ENCODE assay signal across 8 mouse cellular contexts in the genomic region with DNA sequence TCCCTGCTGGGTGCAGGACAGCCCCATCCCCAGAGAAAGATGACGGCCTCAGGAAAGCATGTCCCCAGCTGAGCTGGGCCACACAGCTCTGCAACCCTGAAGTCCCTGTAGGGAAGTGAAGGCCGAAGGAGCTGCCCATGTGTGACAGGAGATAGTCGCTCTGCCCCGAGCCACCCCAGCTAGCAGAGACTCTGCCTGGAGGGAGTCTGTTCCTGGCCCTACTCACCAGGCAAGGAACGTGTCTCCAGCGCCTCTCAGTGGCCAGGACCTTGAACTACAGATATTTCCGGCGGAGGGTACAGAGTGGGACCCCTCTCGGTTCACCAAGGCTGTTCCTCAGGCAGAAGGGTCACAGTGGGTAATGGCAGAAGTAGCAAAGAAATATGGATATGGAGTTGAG. TPM values are rescaled to one million over a fixed set of nuclear protein-coding genes. Genes with fewer than 3 reads are reported as not detected.
DNase-seq lines count a peak whose midpoint lies in the region; ATAC-seq and TF ChIP-seq lines count a peak whose summit lies in the region.

No protein-coding gene starts in this region.

- no peaks in the 10 kb centered on the region for H3K9me3 ChIP-seq in midbrain, embryonic 11.5 days (ENCODE audit: control insufficient read depth, low read length)
- H3K9me3 ChIP-seq in midbrain, embryonic 13.5 days: no peaks in the 10 kb centered on the region
- no peaks in the 10 kb centered on the region for H3K9me3 ChIP-seq in liver, embryonic 14.5 days (ENCODE audit: control insufficient read depth, low read length)

- TF ChIP-seq CTCF in liver, embryonic 14.5 days (IDR thresholded peaks at IDR 0.05; ENCODE audit: low read depth): peak; percentile 89

- peaks cover 7% of the 10 kb centered on the region; the same call in 1 of the 2 replicates for H3K27me3 ChIP-seq in midbrain, embryonic 11.5 days (ENCODE audit: control insufficient read depth, insufficient read depth, low read length)
- peaks cover 32% of the 10 kb centered on the region for H3K27me3 ChIP-seq in midbrain, embryonic 13.5 days
- no peaks in the 10 kb centered on the region for H3K27me3 ChIP-seq in liver, embryonic 14.5 days (ENCODE audit: control insufficient read depth, insufficient read depth, low read length)

- DNase-seq in midbrain, embryonic 11.5 days (ENCODE audit: low spot score, missing footprints): peak; percentile 93
- peak; percentile 48 to 61 for DNase-seq in adrenal gland, postnatal 4 days (ENCODE audit: low spot score in 2 of 2)
- DNase-seq in gastrocnemius, postnatal 25 days: peak; percentile 63
- DNase-seq in kidney, adult 8-10 months: peak; percentile 41 to 62
- DNase-seq in liver, embryonic 14.5 days (ENCODE audit: low read depth in 3 of 3, low spot score in 3 of 3): peak in 2 of 3 experiments; percentile 12 to 16
- peak; percentile 56 for DNase-seq in ovary, adult 18-20 months (ENCODE audit: low spot score)
- DNase-seq in thymus, postnatal 4 days: peak; percentile 84

- 10% methylated on average over 9 of the region's 9 CpGs for WGBS in midbrain, embryonic 11.5 days
- WGBS in midbrain, embryonic 13.5 days: 9% methylated on average over 9 of the region's 9 CpGs
- 4% methylated on average over 9 of the region's 9 CpGs for WGBS in liver, embryonic 14.5 days (ENCODE audit: insufficient replicate concordance)

- no peak for TF ChIP-seq EP300 in liver, embryonic 14.5 days (IDR thresholded peaks at IDR 0.05; ENCODE audit: low read depth)

- no peak overlapping the region for H3K27ac ChIP-seq in midbrain, embryonic 11.5 days (ENCODE audit: low read depth, low read length)
- no peak overlapping the region for H3K27ac ChIP-seq in midbrain, embryonic 13.5 days
- H3K27ac ChIP-seq in liver, embryonic 14.5 days: no peak overlapping the region

- peak; percentile 58; the same call in 1 of the 2 replicates for ATAC-seq in midbrain, embryonic 11.5 days (ENCODE audit: low FRiP score)
- no peak for ATAC-seq in midbrain, embryonic 13.5 days
- ATAC-seq in liver, embryonic 14.5 days (ENCODE audit: insufficient read depth): 0 out of 2 replicates have a peak, but pooled peaks have one; percentile 12

- no peaks in the 10 kb centered on the region for H3K36me3 ChIP-seq in midbrain, embryonic 11.5 days (ENCODE audit: control insufficient read depth, insufficient read depth, low read length)
- H3K36me3 ChIP-seq in midbrain, embryonic 13.5 days: no peaks in the 10 kb centered on the region
- no peaks in the 10 kb centered on the region for H3K36me3 ChIP-seq in liver, embryonic 14.5 days (replicated peaks; ENCODE audit: control insufficient read depth, insufficient read depth, low read depth)

- H3K4me3 ChIP-seq in midbrain, embryonic 11.5 days (ENCODE audit: low read depth, low read length): no peak overlapping the region
- H3K4me3 ChIP-seq in midbrain, embryonic 13.5 days (replicated peaks): no peak overlapping the region
- no peak overlapping the region for H3K4me3 ChIP-seq in liver, embryonic 14.5 days (ENCODE audit: insufficient read depth in 1 of 2, low read depth in 2 of 2, low read length in 2 of 2)

- H3K4me2 ChIP-seq in midbrain, embryonic 11.5 days: no peak overlapping the region
- no peak overlapping the region for H3K4me2 ChIP-seq in midbrain, embryonic 13.5 days (replicated peaks)
- H3K4me2 ChIP-seq in liver, embryonic 14.5 days (ENCODE audit: low read depth): no peak overlapping the region

- H3K9ac ChIP-seq in midbrain, embryonic 11.5 days (ENCODE audit: low read length): no peak overlapping the region
- no peak overlapping the region for H3K9ac ChIP-seq in midbrain, embryonic 13.5 days (replicated peaks)
- H3K9ac ChIP-seq in liver, embryonic 14.5 days (replicated peaks): no peak overlapping the region

- H3K4me1 ChIP-seq in midbrain, embryonic 11.5 days (ENCODE audit: control insufficient read depth, insufficient read depth, low read length): peaks cover 6% of the 10 kb centered on the region; the same call in 1 of the 2 replicates
- peaks cover 13% of the 10 kb centered on the region for H3K4me1 ChIP-seq in midbrain, embryonic 13.5 days (replicated peaks)
- peaks cover 8 to 18% of the 10 kb centered on the region in 2 experiments for H3K4me1 ChIP-seq in liver, embryonic 14.5 days (replicated peaks; ENCODE audit: control insufficient read depth in 2 of 2, insufficient read depth in 2 of 2, low read length in 1 of 2)

RNA-seq across cellular contexts. Expression of gene Ptpn1, which starts 39.9 kb away (rescaled TPM):
- polyA plus RNA-seq in midbrain, embryonic 11.5 days (2014; fragmentation: Nextera tagmentation; extraction: Ambion mirVana): 89.8 and 92.6 TPM in 2 replicates
- 102 and 105 TPM in 2 replicates for polyA plus RNA-seq in midbrain, embryonic 13.5 days (2015; fragmentation: Nextera tagmentation; extraction: Ambion mirVana)
- 10 to 100 TPM; 49.4 to 58.7 TPM for total RNA-seq in adrenal gland, postnatal 4 days (2021)
- 10 to 100 TPM; 13.5 to 14.3 TPM for total RNA-seq in gastrocnemius, postnatal 25 days (2021)
- polyA plus RNA-seq in liver, embryonic 14.5 days (2012; rRNA removed): 8.6 and 10.0 TPM in 2 replicates
- 24.3 and 26.3 TPM in 2 replicates for polyA plus RNA-seq in liver, embryonic 14.5 days (2014; fragmentation: Nextera tagmentation; extraction: Ambion mirVana)

Comparison
In these comparisons a context has a peak if more than half of its experiments do, and no peak if none do; other contexts are left out.
1. DNase-seq: peak in every context shown above with its lines; median percentile 93 in midbrain, embryonic 11.5 days; 84 in thymus, postnatal 4 days; 63 in gastrocnemius, postnatal 25 days; 56 in ovary, adult 18-20 months; 54 in adrenal gland, postnatal 4 days; 52 in kidney, adult 8-10 months; 14 in liver, embryonic 14.5 days.